Mouse (Mus musculus): ENCODE measurements around the gene Pde1a.

DNA sequence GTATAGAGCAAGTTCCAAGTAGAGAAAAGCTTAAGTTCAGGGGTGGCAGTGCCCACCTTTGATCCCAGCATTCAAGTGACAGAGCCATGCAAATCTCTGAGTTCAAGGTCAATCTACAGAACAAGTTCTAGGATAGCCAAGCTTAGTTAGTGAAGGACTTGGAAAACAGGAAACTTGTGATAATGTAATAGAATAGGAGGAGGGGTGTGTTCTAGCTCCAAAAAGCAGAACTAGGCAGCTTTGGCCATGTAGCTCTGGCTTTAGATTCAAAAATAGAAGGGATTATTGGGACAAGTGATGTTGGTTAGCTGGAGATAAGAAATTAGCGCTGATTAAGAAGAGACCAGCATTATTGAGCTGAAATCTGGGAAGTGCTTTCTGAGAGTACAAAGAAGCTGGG is 272.4 kb downstream of the Pde1a start:
- TF ChIP-seq POLR2A (IDR thresholded peaks at IDR 0.05; ENCODE audit: insufficient read length, low read depth) (no peak), USF1 (IDR thresholded peaks at IDR 0.05; ENCODE audit: low read depth) (no peak), TCF12 (IDR thresholded peaks at IDR 0.05; ENCODE audit: insufficient read depth, poor library complexity, severe bottlenecking) (no peak), E2F4 (IDR thresholded peaks at IDR 0.05; ENCODE audit: insufficient read depth) (no peak), MAX (IDR thresholded peaks at IDR 0.05; ENCODE audit: low read depth) (no peak), MYOG (IDR thresholded peaks at IDR 0.05; ENCODE audit: control insufficient read depth in 1 of 3, insufficient read depth in 1 of 3, insufficient read length in 2 of 3, low read depth in 2 of 3) (no peak), POLR2AphosphoS2 (IDR thresholded peaks at IDR 0.05; ENCODE audit: insufficient read length, low read depth) (no peak), MYOD1 (IDR thresholded peaks at IDR 0.05; ENCODE audit: control insufficient read depth in 1 of 3, insufficient read length in 2 of 3, low read depth in 2 of 3) (no peak), SRF (IDR thresholded peaks at IDR 0.05; ENCODE audit: control insufficient read depth, insufficient read length, low read depth) (no peak)
